Mouse (Mus musculus) liver, embryonic 14.5 days (tissue): Measurements from ENCODE around the gene Pcdh15.

Experiments used
- CTCF ChIP-seq: IDR thresholded peaks from 2 replicates; pipeline ENCODE4 v1.5.1; 2016; ENCODE audit warnings: antibody characterized with exemption, low read depth, control low read depth
- EP300 ChIP-seq: IDR thresholded peaks from 2 replicates; pipeline ENCODE4 v1.6.1; 2016; ENCODE audit warnings: antibody characterized with exemption, low read depth

- no peak for TF ChIP-seq EP300
- no peak for TF ChIP-seq CTCF
Observed at GRCm38 (mm10) chr10:74086653-74087052, 987.5 kb downstream of the Pcdh15 start.
